Mouse (Mus musculus) heart, embryonic 13.5 days (tissue): ENCODE measurements at regions not wholly inside any gene's neighbourhood (a gene's known extent, or its start where the extent isn't known, plus 50 kb on each side); places are given as distances from the start of the nearest gene placed in this dataset.

ENCODE experiments used
- ATAC-seq: fragments of 200-750 bp; cut with Nextera tagmentation; 2 replicates; pipeline ENCODE4 v1.8.0; 2017; ENCODE audit warnings: moderate TSS enrichment; ENCODE audit not compliant: insufficient number of reproducible peaks, low FRiP score, low TSS enrichment; ENCODE audit errors: extremely low read depth
- H3K27ac ChIP-seq: fragments of 300-500 bp; sonication (generic); replicated peaks from 2 replicates; pipeline ENCODE4 v1.5.1; 2015; ENCODE audit warnings: moderate library complexity, mild to moderate bottlenecking, inconsistent platforms
- H3K27me3 ChIP-seq: fragments of 300-500 bp; sonication (generic); replicated peaks from 2 replicates; pipeline ENCODE4 v1.6.1; 2015; ENCODE audit warnings: mild to moderate bottlenecking, inconsistent platforms
- H3K36me3 ChIP-seq: fragments of 300-500 bp; sonication (generic); 2 replicates; pipeline ENCODE4 v1.6.1; 2015; ENCODE audit warnings: mild to moderate bottlenecking, inconsistent platforms
- H3K4me1 ChIP-seq: fragments of 300-500 bp; sonication (generic); 2 replicates; pipeline ENCODE4 v1.6.1; 2015; ENCODE audit warnings: inconsistent platforms
- H3K4me2 ChIP-seq: fragments of 300-500 bp; sonication (generic); 2 replicates; pipeline ENCODE4 v1.6.1; 2015; ENCODE audit warnings: inconsistent platforms, mild to moderate bottlenecking, moderate library complexity
- H3K4me3 ChIP-seq: fragments of 300-500 bp; sonication (generic); 2 replicates; pipeline ENCODE4 v1.5.1; 2015; ENCODE audit warnings: moderate library complexity, mild to moderate bottlenecking, inconsistent platforms
- H3K9ac ChIP-seq: fragments of 300-500 bp; sonication (generic); 2 replicates; pipeline ENCODE4 v1.6.1; 2015; ENCODE audit warnings: inconsistent platforms, mild to moderate bottlenecking, moderate library complexity
- H3K9me3 ChIP-seq: fragments of 300-500 bp; sonication (generic); 2 replicates; pipeline ENCODE4 v1.6.1; 2016; ENCODE audit warnings: inconsistent platforms
- WGBS: fragments of 180-500 bp; shearing (Covaris S2); methylation state at CpG from one replicate; pipeline ENCODE4 v1.1.7; 2015; ENCODE audit warnings: mixed read lengths; 5-methylcytosine and 5-hydroxymethylcytosine counted together

DNA sequence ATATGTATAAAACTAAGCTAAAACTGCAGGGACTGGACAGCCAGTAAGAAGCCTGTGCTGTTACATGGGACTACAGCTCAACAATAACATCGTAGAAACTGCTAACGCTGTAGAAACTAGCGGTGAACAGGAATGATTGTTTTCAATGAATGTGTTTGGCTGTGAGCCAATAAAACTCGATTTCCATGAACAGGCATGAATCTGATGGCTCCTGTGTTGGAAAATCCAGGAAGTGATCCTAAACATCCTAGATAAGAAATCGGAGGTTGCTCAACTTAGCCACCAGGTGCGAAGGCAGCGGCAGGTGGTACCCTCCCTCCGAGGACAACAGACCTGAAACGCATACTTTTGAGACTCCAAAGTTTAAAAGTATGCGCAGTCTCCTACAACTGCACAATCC lies 186.0 kb upstream of the Klf7 start:
- no peak for ATAC-seq
- 63% methylated on average over 10 of the region's 10 CpGs for WGBS

DNA sequence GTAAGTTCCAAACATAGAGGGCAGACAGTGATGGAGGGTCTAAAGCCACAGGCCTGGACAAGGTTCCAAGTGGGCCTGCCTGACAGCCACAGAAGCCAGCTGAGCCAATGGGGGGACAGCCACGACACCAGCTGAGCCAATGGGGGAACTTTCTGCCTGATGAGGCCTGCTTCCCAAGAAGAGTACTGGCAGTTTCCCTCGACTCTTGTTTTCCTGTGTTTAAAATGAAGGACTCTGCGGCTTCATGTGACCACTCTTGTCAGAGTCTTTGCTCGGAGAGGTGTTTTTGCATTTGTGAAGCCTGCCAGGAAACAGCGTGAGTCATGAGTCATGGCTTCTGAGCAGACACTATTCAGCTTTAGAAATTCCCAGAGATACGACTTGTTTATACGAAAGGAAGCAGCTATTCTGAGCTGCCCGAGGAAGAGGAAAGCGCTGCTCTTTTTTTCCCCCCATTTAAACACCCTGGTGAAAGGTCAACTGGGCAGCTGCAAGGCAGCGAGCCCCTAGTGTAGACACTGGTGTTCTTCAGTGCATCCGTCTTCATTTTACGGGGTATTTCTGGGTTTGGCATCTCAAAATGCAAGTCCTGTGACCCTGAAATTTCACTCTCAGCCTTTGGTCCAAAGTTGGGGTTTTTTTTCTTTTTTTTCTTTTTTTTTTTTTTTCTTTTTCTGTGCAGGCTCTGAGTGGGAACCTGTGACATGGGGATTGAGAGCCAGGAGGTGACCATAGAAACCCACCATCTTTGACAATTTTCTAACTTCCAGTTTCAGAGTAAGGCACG lies 183.5 kb upstream of the Klf7 start:
- no peaks in the 10 kb centered on the region for H3K36me3 ChIP-seq
- peaks cover 45% of the 10 kb centered on the region for H3K4me1 ChIP-seq
- H3K27me3 ChIP-seq: no peaks in the 10 kb centered on the region
- H3K27ac ChIP-seq: peak overlapping the region; percentile 96
- WGBS: 32% methylated on average over 13 of the region's 13 CpGs
- H3K4me2 ChIP-seq: peak overlapping the region; percentile 50
- 0 out of 2 replicates have a peak, but pooled peaks have one; percentile 26 for ATAC-seq
- H3K9me3 ChIP-seq: no peaks in the 10 kb centered on the region
- peak overlapping the region; percentile 47 for H3K9ac ChIP-seq
- H3K4me3 ChIP-seq: no peak overlapping the region

More for the DNA sequence above, 186.0 kb upstream of the Klf7 start:
- H3K4me1 ChIP-seq: peaks cover 36% of the 10 kb centered on the region
- H3K27me3 ChIP-seq: no peaks in the 10 kb centered on the region
- no peak overlapping the region for H3K9ac ChIP-seq
- no peak overlapping the region for H3K4me3 ChIP-seq
- H3K36me3 ChIP-seq: no peaks in the 10 kb centered on the region
- no peak overlapping the region for H3K4me2 ChIP-seq
- peak overlapping the region; percentile 41 for H3K27ac ChIP-seq
- no peaks in the 10 kb centered on the region for H3K9me3 ChIP-seq

DNA sequence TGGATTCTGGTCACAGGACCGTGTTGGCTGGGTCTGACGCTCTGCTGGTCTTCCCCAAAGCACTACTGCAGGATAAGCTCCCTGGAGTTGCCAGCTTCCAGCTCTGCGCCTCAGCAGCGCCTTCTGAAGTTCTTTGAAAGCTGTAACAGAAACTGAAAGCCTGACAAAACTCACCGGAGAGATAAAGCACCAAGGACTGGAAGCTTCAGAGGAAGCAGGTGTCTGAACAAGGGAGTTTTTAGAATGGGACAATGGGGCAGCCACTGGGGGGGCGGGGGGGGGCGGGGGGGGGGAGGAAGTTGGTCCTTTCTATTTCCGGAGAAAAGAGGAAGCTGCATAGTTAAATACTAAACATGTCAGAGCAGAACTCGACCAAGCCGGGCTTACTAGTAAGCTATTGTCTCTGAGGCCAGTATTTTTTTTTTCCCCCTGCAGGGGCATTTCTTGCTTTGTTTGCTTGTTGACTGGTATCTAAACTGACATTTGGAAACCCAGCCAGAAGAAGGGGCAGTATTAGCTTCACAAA lies 180.8 kb upstream of the Klf7 start:
- Histone ChIP-seq H3K4me3 (peak overlapping the region; percentile 36), H3K27ac (peak overlapping the region; percentile 80), H3K27me3 (no peaks in the 10 kb centered on the region), H3K9ac (peak overlapping the region; percentile 67), H3K36me3 (no peaks in the 10 kb centered on the region), H3K4me2 (peak overlapping the region; percentile 56), H3K4me1 (peaks cover 36% of the 10 kb centered on the region), H3K9me3 (no peaks in the 10 kb centered on the region)
- no peak for ATAC-seq
- WGBS: 15% methylated on average over 8 of the region's 10 CpGs

DNA sequence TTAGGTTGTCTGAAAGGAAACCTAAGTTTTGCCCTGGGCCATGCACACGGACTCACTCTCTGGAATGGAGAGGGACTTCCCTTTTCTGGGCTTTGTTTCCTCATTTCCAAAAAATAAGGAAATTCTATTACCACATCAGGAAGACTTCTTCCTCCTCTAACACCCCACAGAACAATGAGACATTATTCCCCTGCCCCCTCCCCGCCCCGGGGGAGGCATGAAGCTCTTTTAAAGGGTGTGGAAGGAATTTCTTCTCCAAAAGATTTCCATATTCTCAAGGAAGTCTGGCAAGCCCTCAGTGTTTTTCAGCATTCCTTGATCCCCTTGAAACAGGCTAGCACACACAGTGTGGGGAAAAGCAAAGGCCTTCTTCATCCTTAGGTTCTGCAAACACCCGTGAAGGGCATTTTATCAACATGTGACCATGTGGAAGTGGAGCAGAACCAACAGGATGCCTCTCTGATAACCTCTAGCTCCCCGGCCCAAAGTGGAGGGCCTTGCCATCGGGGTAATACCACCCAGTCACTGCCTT lies 179.5 kb upstream of the Klf7 start:
- H3K4me2 ChIP-seq: no peak overlapping the region
- H3K27ac ChIP-seq: peak overlapping the region; percentile 34; the same call in 1 of the 2 replicates
- H3K9ac ChIP-seq: no peak overlapping the region
- H3K36me3 ChIP-seq: no peaks in the 10 kb centered on the region
- no peak overlapping the region for H3K4me3 ChIP-seq
- no peaks in the 10 kb centered on the region for H3K9me3 ChIP-seq
- no peaks in the 10 kb centered on the region for H3K27me3 ChIP-seq
- peaks cover 35% of the 10 kb centered on the region for H3K4me1 ChIP-seq
- no peak for ATAC-seq
- 40% methylated on average over 6 of the region's 6 CpGs for WGBS

DNA sequence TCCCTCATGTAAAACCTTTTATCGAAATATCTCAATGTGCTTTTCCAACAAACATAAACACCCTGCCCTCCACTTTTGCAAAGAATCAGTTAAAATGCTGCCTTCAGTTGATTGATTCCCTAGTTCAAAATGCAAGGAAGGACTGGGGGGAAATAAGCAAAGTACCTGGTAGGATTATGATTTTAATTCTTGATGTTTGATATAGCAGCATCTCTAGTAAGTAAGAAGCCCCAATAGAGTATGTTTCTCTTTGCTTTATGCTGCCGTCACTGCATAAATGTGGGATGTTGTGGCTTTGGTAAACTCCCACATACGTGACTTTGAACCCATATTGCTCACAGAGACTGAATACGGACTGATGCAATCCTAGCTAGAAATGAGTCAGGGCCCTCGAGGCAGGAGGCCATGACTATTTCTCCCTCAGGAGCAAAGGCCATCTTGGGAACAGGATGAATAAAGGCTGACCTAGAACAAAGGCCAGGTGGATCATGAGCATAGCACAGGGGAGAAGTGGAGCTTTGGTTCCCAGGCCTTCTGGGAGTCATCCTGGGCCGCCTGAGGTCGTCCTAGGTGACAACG lies 179.0 kb upstream of the Klf7 start:
- Histone ChIP-seq H3K27ac (peak overlapping the region; percentile 34), H3K4me3 (no peak overlapping the region), H3K9ac (no peak overlapping the region), H3K36me3 (no peaks in the 10 kb centered on the region), H3K4me1 (peaks cover 33% of the 10 kb centered on the region), H3K4me2 (no peak overlapping the region), H3K9me3 (no peaks in the 10 kb centered on the region), H3K27me3 (no peaks in the 10 kb centered on the region)
- 76% methylated on average over 8 of the region's 8 CpGs for WGBS
- no peak for ATAC-seq

DNA sequence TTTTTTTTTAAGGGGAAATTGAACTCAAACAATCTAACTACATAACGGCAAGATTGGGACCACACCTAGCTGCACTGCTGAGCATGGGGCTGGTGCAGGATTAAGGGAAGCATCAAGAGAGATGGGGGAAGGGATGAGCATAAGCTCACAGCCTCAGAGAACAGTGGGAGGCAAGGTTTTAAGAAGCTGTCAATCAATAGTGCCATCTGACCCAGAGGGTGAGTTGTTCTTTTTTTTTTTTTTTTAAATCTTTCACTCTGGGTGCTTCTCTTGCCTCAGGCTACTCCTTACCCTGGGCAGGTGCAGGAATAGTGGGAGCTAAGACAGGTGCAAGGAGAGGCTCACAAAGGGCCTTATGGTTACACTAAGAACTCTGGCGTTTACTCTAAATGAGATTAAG lies 176.9 kb upstream of the Klf7 start:
- no peak overlapping the region for H3K27ac ChIP-seq
- ATAC-seq: no peak
- H3K27me3 ChIP-seq: no peaks in the 10 kb centered on the region
- H3K9ac ChIP-seq: no peak overlapping the region
- no peak overlapping the region for H3K4me3 ChIP-seq
- peaks cover 23% of the 10 kb centered on the region for H3K4me1 ChIP-seq
- H3K9me3 ChIP-seq: no peaks in the 10 kb centered on the region
- no peaks in the 10 kb centered on the region for H3K36me3 ChIP-seq
- H3K4me2 ChIP-seq: no peak overlapping the region
- WGBS: 60% methylated on average over 2 of the region's 2 CpGs

DNA sequence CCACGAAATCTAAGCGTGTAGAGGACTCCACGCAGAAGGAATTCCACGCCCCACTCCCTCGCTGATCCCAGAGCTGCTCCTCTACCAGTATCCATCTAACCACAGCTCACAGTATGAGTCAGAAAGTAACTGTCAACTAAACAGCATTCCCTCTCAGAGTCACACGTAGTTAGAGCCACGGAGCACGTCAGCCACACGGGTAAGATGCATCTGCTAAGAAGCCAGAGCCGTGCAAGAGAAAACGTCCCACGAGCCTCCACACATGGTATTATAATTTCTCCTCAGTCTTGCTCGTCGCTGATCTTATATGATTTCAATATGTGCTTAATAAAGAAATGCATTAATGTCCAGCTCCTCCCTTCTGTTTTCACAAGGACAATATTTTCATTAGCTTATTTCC lies 176.1 kb upstream of the Klf7 start:
- H3K27me3 ChIP-seq: no peaks in the 10 kb centered on the region
- H3K9ac ChIP-seq: no peak overlapping the region
- H3K4me1 ChIP-seq: peaks cover 21% of the 10 kb centered on the region
- no peaks in the 10 kb centered on the region for H3K36me3 ChIP-seq
- H3K4me3 ChIP-seq: no peak overlapping the region
- no peak overlapping the region for H3K27ac ChIP-seq
- no peak overlapping the region for H3K4me2 ChIP-seq
- H3K9me3 ChIP-seq: no peaks in the 10 kb centered on the region
- 81% methylated on average over 14 of the region's 14 CpGs for WGBS
- ATAC-seq: no peak

DNA sequence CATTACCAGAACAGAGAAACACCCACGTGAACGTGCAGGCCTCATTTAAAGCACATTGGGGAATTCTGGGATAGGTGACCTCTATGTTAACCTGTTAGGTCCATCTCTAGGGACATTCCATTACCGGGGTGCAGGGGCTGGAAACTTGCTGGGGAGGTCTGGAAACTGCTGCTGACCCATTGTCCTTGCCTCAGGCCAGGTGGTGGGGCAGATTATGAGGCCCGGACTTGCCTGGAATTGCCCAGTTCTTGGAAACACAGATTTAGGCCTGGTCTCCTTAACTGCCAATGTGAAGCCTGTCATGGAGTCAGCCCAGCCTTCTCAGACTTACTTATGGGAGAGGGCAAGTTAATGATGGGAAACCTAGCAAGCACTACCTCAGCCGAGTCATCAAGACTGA lies 175.3 kb upstream of the Klf7 start:
- Histone ChIP-seq H3K36me3 (no peaks in the 10 kb centered on the region), H3K4me1 (peaks cover 16% of the 10 kb centered on the region), H3K9ac (no peak overlapping the region), H3K4me2 (no peak overlapping the region), H3K9me3 (no peaks in the 10 kb centered on the region), H3K27ac (no peak overlapping the region), H3K4me3 (no peak overlapping the region), H3K27me3 (no peaks in the 10 kb centered on the region)
- no peak for ATAC-seq
- 77% methylated on average over 5 of the region's 5 CpGs for WGBS

DNA sequence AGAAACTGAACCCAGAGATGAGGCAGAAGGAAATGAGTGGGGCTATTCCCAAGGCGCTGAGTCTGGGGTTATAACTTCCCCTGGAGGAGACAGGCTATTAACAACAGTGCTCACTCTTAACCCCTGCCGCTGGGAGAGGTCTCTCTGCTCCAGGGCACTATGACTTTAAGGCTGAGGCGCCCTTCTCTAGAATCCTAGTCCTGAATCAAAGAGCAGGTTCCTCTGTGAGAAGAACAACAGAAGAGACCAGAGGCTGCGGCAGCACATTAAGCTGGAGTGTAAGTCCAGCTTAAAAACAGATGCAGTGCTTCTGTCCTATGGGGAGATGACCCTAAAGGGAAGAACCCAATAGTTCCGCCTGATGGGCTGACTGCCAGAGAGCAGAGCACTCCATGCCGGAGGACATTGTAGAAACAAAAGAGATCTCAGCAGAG lies 173.4 kb upstream of the Klf7 start:
- WGBS: 51% methylated on average over 6 of the region's 6 CpGs
- no peaks in the 10 kb centered on the region for H3K27me3 ChIP-seq
- H3K4me3 ChIP-seq: no peak overlapping the region

DNA sequence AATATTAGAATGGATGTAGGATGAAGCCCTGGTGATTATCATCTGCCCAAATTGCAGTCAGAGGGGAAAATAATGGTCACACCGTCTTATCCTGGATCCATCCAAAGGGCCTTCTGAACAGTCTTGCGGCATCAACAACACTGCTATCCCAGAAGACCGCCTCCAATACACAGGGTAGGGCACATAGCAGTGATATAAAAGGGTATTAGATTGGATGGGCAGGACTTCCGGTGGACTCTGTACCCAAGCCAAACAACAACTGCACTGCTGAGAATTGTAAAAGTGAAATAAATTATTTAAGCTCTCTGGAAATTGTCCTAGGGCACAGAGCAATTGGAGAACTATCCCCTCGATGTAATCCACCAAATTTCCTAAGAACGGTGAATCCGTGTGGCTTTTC lies 173.0 kb upstream of the Klf7 start:
- no peaks in the 10 kb centered on the region for H3K27me3 ChIP-seq
- H3K4me1 ChIP-seq: peaks cover 17% of the 10 kb centered on the region
- ATAC-seq: no peak
- H3K4me3 ChIP-seq: no peak overlapping the region
- 79% methylated on average over 7 of the region's 7 CpGs for WGBS
- no peak overlapping the region for H3K4me2 ChIP-seq
- H3K9me3 ChIP-seq: no peaks in the 10 kb centered on the region
- H3K9ac ChIP-seq: no peak overlapping the region
- no peak overlapping the region for H3K27ac ChIP-seq
- H3K36me3 ChIP-seq: no peaks in the 10 kb centered on the region

More for the DNA sequence above, 173.4 kb upstream of the Klf7 start:
- ATAC-seq: no peak
- H3K9me3 ChIP-seq: no peaks in the 10 kb centered on the region
- no peak overlapping the region for H3K4me2 ChIP-seq
- no peaks in the 10 kb centered on the region for H3K36me3 ChIP-seq
- H3K4me1 ChIP-seq: peaks cover 13% of the 10 kb centered on the region
- no peak overlapping the region for H3K27ac ChIP-seq
- H3K9ac ChIP-seq: peak overlapping the region; percentile 37; the same call in 1 of the 2 replicates

DNA sequence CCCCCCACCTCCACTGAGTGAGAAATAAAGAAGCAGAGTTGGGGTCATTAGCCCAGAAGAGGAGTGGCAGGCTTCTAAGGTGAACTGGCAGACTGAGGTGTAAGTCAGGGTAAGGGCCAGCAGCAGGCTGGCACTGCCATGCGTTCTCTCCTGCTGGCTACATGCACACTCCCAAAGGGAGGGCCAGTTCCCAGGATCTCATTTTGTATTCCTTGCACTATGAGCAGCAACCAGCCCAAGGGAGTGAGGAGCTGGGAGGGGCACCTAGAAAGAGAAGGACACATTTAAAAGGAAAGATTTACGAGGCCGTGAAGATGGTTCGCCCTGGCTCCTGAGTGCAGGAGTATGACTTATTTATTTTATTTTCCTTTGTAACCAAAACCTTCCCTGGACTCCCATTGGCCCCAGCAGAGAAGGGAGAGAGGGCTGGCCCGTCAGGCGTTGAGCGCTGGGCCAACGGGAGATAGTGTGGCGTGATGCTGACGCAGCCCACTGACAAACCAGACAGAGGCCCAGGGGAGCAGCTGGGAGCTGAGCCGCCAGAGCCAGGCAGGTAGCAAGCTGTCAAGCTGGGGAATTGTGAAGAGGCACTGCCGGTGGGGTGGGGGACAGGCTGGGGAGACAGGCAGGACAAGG lies 166.8 kb upstream of the Klf7 start:
- Histone ChIP-seq H3K9ac (no peak overlapping the region), H3K4me1 (peaks cover 15% of the 10 kb centered on the region), H3K9me3 (no peaks in the 10 kb centered on the region), H3K4me2 (peak overlapping the region; percentile 56), H3K4me3 (peak overlapping the region; percentile 24; the same call in 1 of the 2 replicates), H3K27ac (no peak overlapping the region), H3K36me3 (no peaks in the 10 kb centered on the region), H3K27me3 (no peaks in the 10 kb centered on the region)
- WGBS: 31% methylated on average over 12 of the region's 12 CpGs
- ATAC-seq: no peak
